Mouse (Mus musculus): ENCODE data around the gene Dbp. TPM values are rescaled to one million over a fixed set of nuclear protein-coding genes. Genes with fewer than 3 reads are reported as not detected.
A peak's percentile ranks its signal among the peaks of the same experiment; 100 is the strongest.

Gene Dbp
- polyA plus RNA-seq, 1 experiment from 2014 or later: 3.8 TPM

GRCm38 (mm10) chr7:45744387-45744786, 39.5 kb downstream of the Dbp start:
- Histone ChIP-seq H3K9me3 (no peaks in the 10 kb centered on the region), H3K27me3 (replicated peaks) (no peaks in the 10 kb centered on the region), H3K36me3 (replicated peaks) (no peaks in the 10 kb centered on the region), H3K27ac (no peak overlapping the region), H3K9ac (no peak overlapping the region), H3K4me2 (no peak overlapping the region), H3K4me1 (no peaks in the 10 kb centered on the region), H3K4me3 (no peak overlapping the region)
- 41% methylated on average over 2 of the region's 2 CpGs for WGBS
- no peak for ATAC-seq (replicated peaks)

- 70% methylated on average over 6 of the region's 6 CpGs for WGBS
These were observed 41.6 kb downstream of the Dbp start for GRCm38 (mm10) chr7:45746518-45746917.

GRCm38 (mm10) chr7:45747450-45747849, 42.6 kb downstream of the Dbp start:
- no peaks in the 10 kb centered on the region for H3K27me3 ChIP-seq (replicated peaks)
- H3K4me1 ChIP-seq: no peaks in the 10 kb centered on the region
- H3K9me3 ChIP-seq: no peaks in the 10 kb centered on the region
- H3K4me3 ChIP-seq: no peak overlapping the region
- no peak for ATAC-seq (replicated peaks)
- no peak overlapping the region for H3K9ac ChIP-seq
- no peak overlapping the region for H3K27ac ChIP-seq
- H3K36me3 ChIP-seq (replicated peaks): no peaks in the 10 kb centered on the region
- no peak overlapping the region for H3K4me2 ChIP-seq
- WGBS: 88% methylated on average over 5 of the region's 5 CpGs

More at GRCm38 (mm10) chr7:45746518-45746917, 41.6 kb downstream of the Dbp start:
- Histone ChIP-seq H3K9me3 (no peaks in the 10 kb centered on the region), H3K4me1 (no peaks in the 10 kb centered on the region), H3K4me2 (no peak overlapping the region), H3K27me3 (replicated peaks) (no peaks in the 10 kb centered on the region), H3K36me3 (replicated peaks) (no peaks in the 10 kb centered on the region), H3K9ac (no peak overlapping the region), H3K4me3 (no peak overlapping the region), H3K27ac (no peak overlapping the region)
- ATAC-seq (replicated peaks): no peak

GRCm38 (mm10) chr7:45748110-45748509, 43.2 kb downstream of the Dbp start:
- H3K4me2 ChIP-seq: no peak overlapping the region
- 81% methylated on average over 7 of the region's 7 CpGs for WGBS
- no peaks in the 10 kb centered on the region for H3K4me1 ChIP-seq
- H3K9me3 ChIP-seq: no peaks in the 10 kb centered on the region
- no peak overlapping the region for H3K27ac ChIP-seq
- no peak overlapping the region for H3K9ac ChIP-seq
- H3K4me3 ChIP-seq: no peak overlapping the region
- H3K27me3 ChIP-seq (replicated peaks): no peaks in the 10 kb centered on the region
- no peak for ATAC-seq (replicated peaks)
- no peaks in the 10 kb centered on the region for H3K36me3 ChIP-seq (replicated peaks)

- Histone ChIP-seq H3K9ac (no peak overlapping the region), H3K36me3 (replicated peaks) (no peaks in the 10 kb centered on the region), H3K27ac (no peak overlapping the region), H3K9me3 (no peaks in the 10 kb centered on the region), H3K4me2 (no peak overlapping the region), H3K4me3 (no peak overlapping the region), H3K27me3 (replicated peaks) (no peaks in the 10 kb centered on the region), H3K4me1 (no peaks in the 10 kb centered on the region)
- no peak for ATAC-seq (replicated peaks)
- 50% methylated on average over 10 of the region's 10 CpGs for WGBS
These were observed 44.5 kb downstream of the Dbp start for GRCm38 (mm10) chr7:45749401-45749800.

GRCm38 (mm10) chr7:45750162-45750561, 45.3 kb downstream of the Dbp start:
- Histone ChIP-seq H3K9me3 (no peaks in the 10 kb centered on the region), H3K9ac (no peak overlapping the region), H3K27me3 (replicated peaks) (no peaks in the 10 kb centered on the region), H3K27ac (no peak overlapping the region), H3K4me3 (no peak overlapping the region), H3K4me2 (no peak overlapping the region), H3K4me1 (no peaks in the 10 kb centered on the region), H3K36me3 (replicated peaks) (no peaks in the 10 kb centered on the region)
- 87% methylated on average over 9 of the region's 9 CpGs for WGBS
- no peak for ATAC-seq (replicated peaks)

GRCm38 (mm10) chr7:45755703-45756102, 50.8 kb downstream of the Dbp start:
- H3K27ac ChIP-seq: no peak overlapping the region
- H3K9ac ChIP-seq: no peak overlapping the region
- H3K4me1 ChIP-seq: no peaks in the 10 kb centered on the region
- WGBS: 63% methylated on average over 6 of the region's 6 CpGs
- H3K27me3 ChIP-seq (replicated peaks): peaks cover 23% of the 10 kb centered on the region
- H3K4me3 ChIP-seq: no peak overlapping the region
- H3K4me2 ChIP-seq: no peak overlapping the region
- ATAC-seq (replicated peaks): no peak
- no peaks in the 10 kb centered on the region for H3K9me3 ChIP-seq
- H3K36me3 ChIP-seq (replicated peaks): no peaks in the 10 kb centered on the region

GRCm38 (mm10) chr7:45759400-45759799, 54.5 kb downstream of the Dbp start:
- no peak for ATAC-seq (replicated peaks)
- Histone ChIP-seq H3K4me3 (no peak overlapping the region), H3K27ac (no peak overlapping the region), H3K4me1 (no peaks in the 10 kb centered on the region), H3K9me3 (no peaks in the 10 kb centered on the region), H3K4me2 (peak overlapping the region; percentile 18), H3K36me3 (replicated peaks) (no peaks in the 10 kb centered on the region), H3K27me3 (replicated peaks) (peaks cover 23% of the 10 kb centered on the region), H3K9ac (no peak overlapping the region)
- WGBS: 11% methylated on average over 24 of the region's 27 CpGs

Other genes with a start within 250 kb of the Dbp start
- 6,021 and 6,209 TPM in 2 replicates for gene Ftl1, start 245.2 kb upstream of the Dbp start, polyA plus RNA-seq (2015; fragmentation: Nextera tagmentation; extraction: Ambion mirVana)
- gene Bax, start 238.2 kb upstream of the Dbp start, polyA plus RNA-seq (2015; fragmentation: Nextera tagmentation; extraction: Ambion mirVana): 257 and 261 TPM in 2 replicates
- gene Tulp2, start 223.2 kb upstream of the Dbp start, polyA plus RNA-seq (2015; fragmentation: Nextera tagmentation; extraction: Ambion mirVana): 0.08 and 0.23 TPM in 2 replicates
- gene Gm45808, start 218.3 kb upstream of the Dbp start, polyA plus RNA-seq (2015; fragmentation: Nextera tagmentation; extraction: Ambion mirVana): not detected in 2 replicates
- 4.0 and 4.1 TPM in 2 replicates for gene Dhdh, start 216.3 kb upstream of the Dbp start, polyA plus RNA-seq (2015; fragmentation: Nextera tagmentation; extraction: Ambion mirVana)
- gene Nucb1, start 194.7 kb upstream of the Dbp start, polyA plus RNA-seq (2015; fragmentation: Nextera tagmentation; extraction: Ambion mirVana): 118 and 121 TPM in 2 replicates
- 11.7 and 12.5 TPM in 2 replicates for gene Ppp1r15a, start 178.8 kb upstream of the Dbp start, polyA plus RNA-seq (2015; fragmentation: Nextera tagmentation; extraction: Ambion mirVana)
- gene Plekha4, start 178.8 kb upstream of the Dbp start, polyA plus RNA-seq (2015; fragmentation: Nextera tagmentation; extraction: Ambion mirVana): 1.3 TPM in 2 replicates
- gene Hsd17b14, start 150.2 kb upstream of the Dbp start, polyA plus RNA-seq (2015; fragmentation: Nextera tagmentation; extraction: Ambion mirVana): 0.37 TPM in 1 of 2 replicates, not detected in the other
- gene Bcat2, start 134.9 kb upstream of the Dbp start, polyA plus RNA-seq (2015; fragmentation: Nextera tagmentation; extraction: Ambion mirVana): 23.8 and 27.1 TPM in 2 replicates
- gene Fgf21, start 89.6 kb upstream of the Dbp start, polyA plus RNA-seq (2015; fragmentation: Nextera tagmentation; extraction: Ambion mirVana): not detected in 2 replicates
- not detected in 2 replicates for gene Fut1, start 87.8 kb upstream of the Dbp start, polyA plus RNA-seq (2015; fragmentation: Nextera tagmentation; extraction: Ambion mirVana)
- not detected in 2 replicates for gene Izumo1, start 83.3 kb upstream of the Dbp start, polyA plus RNA-seq (2015; fragmentation: Nextera tagmentation; extraction: Ambion mirVana)
- gene Rasip1, start 77.6 kb upstream of the Dbp start, polyA plus RNA-seq (2015; fragmentation: Nextera tagmentation; extraction: Ambion mirVana): 21.8 and 23.1 TPM in 2 replicates
- gene Mamstr, start 65.1 kb upstream of the Dbp start, polyA plus RNA-seq (2015; fragmentation: Nextera tagmentation; extraction: Ambion mirVana): 3.6 and 3.8 TPM in 2 replicates
- 0.05 and 0.18 TPM in 2 replicates for gene Fut2, start 38.7 kb upstream of the Dbp start, polyA plus RNA-seq (2015; fragmentation: Nextera tagmentation; extraction: Ambion mirVana)
- gene Ntn5, start 21.1 kb upstream of the Dbp start, polyA plus RNA-seq (2015; fragmentation: Nextera tagmentation; extraction: Ambion mirVana): 0.88 and 1.3 TPM in 2 replicates
- 0.34 and 0.36 TPM in 2 replicates for gene Sec1, start 10.7 kb upstream of the Dbp start, polyA plus RNA-seq (2015; fragmentation: Nextera tagmentation; extraction: Ambion mirVana)
- gene Car11, start 5.2 kb upstream of the Dbp start, polyA plus RNA-seq (2015; fragmentation: Nextera tagmentation; extraction: Ambion mirVana): 70.7 and 73.8 TPM in 2 replicates
- gene Rpl18, start 10.4 kb downstream of the Dbp start, polyA plus RNA-seq (2015; fragmentation: Nextera tagmentation; extraction: Ambion mirVana): 537 and 538 TPM in 2 replicates
- 24.5 and 26.4 TPM in 2 replicates for gene Sphk2, start 12.9 kb downstream of the Dbp start, polyA plus RNA-seq (2015; fragmentation: Nextera tagmentation; extraction: Ambion mirVana)
- 0.54 and 0.74 TPM in 2 replicates for gene Fam83e, start 16.1 kb downstream of the Dbp start, polyA plus RNA-seq (2015; fragmentation: Nextera tagmentation; extraction: Ambion mirVana)
- gene Spaca4, start 20.7 kb downstream of the Dbp start, polyA plus RNA-seq (2015; fragmentation: Nextera tagmentation; extraction: Ambion mirVana): not detected in 2 replicates
- 29.8 and 34.8 TPM in 2 replicates for gene Lmtk3, start 78.7 kb downstream of the Dbp start, polyA plus RNA-seq (2015; fragmentation: Nextera tagmentation; extraction: Ambion mirVana)
- gene Sult2b1, start 79.6 kb downstream of the Dbp start, polyA plus RNA-seq (2015; fragmentation: Nextera tagmentation; extraction: Ambion mirVana): 8.3 and 9.7 TPM in 2 replicates
- 329 and 334 TPM in 2 replicates for gene Cyth2, start 109.5 kb downstream of the Dbp start, polyA plus RNA-seq (2015; fragmentation: Nextera tagmentation; extraction: Ambion mirVana)
- gene Kcnj14, start 119.7 kb downstream of the Dbp start, polyA plus RNA-seq (2015; fragmentation: Nextera tagmentation; extraction: Ambion mirVana): 1.1 TPM in 2 replicates
- gene Grwd1, start 125.9 kb downstream of the Dbp start, polyA plus RNA-seq (2015; fragmentation: Nextera tagmentation; extraction: Ambion mirVana): 40.5 and 44.2 TPM in 2 replicates
- gene Kdelr1, start 167.7 kb downstream of the Dbp start, polyA plus RNA-seq (2015; fragmentation: Nextera tagmentation; extraction: Ambion mirVana): 53.0 and 54.9 TPM in 2 replicates
- 2.7 and 3.9 TPM in 2 replicates for gene Grin2d, start 173.3 kb downstream of the Dbp start, polyA plus RNA-seq (2015; fragmentation: Nextera tagmentation; extraction: Ambion mirVana)
- gene Syngr4, start 191.6 kb downstream of the Dbp start, polyA plus RNA-seq (2015; fragmentation: Nextera tagmentation; extraction: Ambion mirVana): 0.22 TPM in 1 of 2 replicates, not detected in the other
- 7.7 and 10.2 TPM in 2 replicates for gene Tmem143, start 191.9 kb downstream of the Dbp start, polyA plus RNA-seq (2015; fragmentation: Nextera tagmentation; extraction: Ambion mirVana)
- 35.2 and 40.3 TPM in 2 replicates for gene Emp3, start 216.3 kb downstream of the Dbp start, polyA plus RNA-seq (2015; fragmentation: Nextera tagmentation; extraction: Ambion mirVana)
- 6.0 TPM in 2 replicates for gene Ccdc114, start 219.0 kb downstream of the Dbp start, polyA plus RNA-seq (2015; fragmentation: Nextera tagmentation; extraction: Ambion mirVana)

Data from midbrain, embryonic 15.5 days (tissue).